Mouse (Mus musculus): ENCODE measurements around the gene Rab34. TPM values are rescaled to one million over a fixed set of nuclear protein-coding genes. Genes with fewer than 3 reads are reported as not detected.

Gene Rab34
- polyA plus RNA-seq, 1 experiment, result 88.8 TPM

DNA sequence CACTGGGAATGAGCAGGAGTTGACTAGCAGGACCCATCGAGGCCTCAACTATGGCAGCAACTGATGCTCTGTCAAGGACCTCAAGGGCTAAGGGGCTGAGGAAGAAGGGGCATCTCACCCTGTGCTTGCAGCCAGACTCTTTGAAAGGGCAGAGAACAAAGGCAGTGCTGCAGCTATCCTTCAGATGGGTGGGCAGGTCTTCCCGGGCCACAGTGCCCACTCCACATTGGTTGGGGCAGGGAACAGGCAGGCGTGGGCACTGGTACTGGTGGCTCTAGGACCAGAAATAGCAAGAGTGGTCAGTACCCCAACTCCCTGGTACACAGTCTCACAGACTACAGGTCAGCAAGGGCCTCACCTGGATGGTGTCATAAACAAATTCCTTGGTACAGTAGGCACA lies 27.6 kb upstream of the Rab34 start:
- H3K4me2 ChIP-seq (ENCODE audit: low read depth), result peak overlapping the region; percentile 95
- peaks cover 40% of the 10 kb centered on the region for H3K36me3 ChIP-seq (ENCODE audit: control insufficient read depth, insufficient read depth)
- H3K79me2 ChIP-seq (ENCODE audit: control insufficient read depth, insufficient read depth), result peaks cover 64% of the 10 kb centered on the region
- H3ac ChIP-seq (ENCODE audit: control insufficient read depth, insufficient read length), result no peak overlapping the region
- H3K4me3 ChIP-seq, result peak overlapping the region; percentile 100
- TF ChIP-seq MAX (IDR thresholded peaks at IDR 0.05; ENCODE audit: low read depth) (no peak), POLR2AphosphoS2 (IDR thresholded peaks at IDR 0.05; ENCODE audit: insufficient read length, low read depth) (peak; percentile 57), POLR2A (IDR thresholded peaks at IDR 0.05; ENCODE audit: insufficient read length, low read depth) (peak; percentile 6)
- no peaks in the 10 kb centered on the region for H3K27me3 ChIP-seq (ENCODE audit: control insufficient read depth, insufficient read depth, insufficient read length)

DNA sequence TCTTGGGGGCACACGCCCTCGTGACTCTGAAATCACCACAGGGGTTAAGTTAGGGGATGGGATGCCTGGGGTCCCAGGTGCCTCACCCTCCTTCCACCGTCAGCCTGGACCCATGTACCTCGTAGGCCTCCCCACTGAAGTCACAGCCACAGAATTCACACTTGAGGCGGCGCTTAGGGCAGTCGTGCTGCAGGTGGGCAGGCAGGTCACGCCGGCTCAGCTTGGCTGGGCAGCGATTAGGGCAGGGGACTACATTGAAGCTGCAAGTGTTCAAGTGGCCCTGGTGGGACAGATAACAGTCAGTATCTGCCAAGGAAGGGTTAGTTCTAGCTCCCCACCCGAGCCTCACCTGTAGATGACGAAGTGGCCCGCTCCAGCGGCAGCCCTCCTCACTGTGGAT lies 27.1 kb upstream of the Rab34 start:
- Histone ChIP-seq H3K79me2 (ENCODE audit: control insufficient read depth, insufficient read depth) (peaks cover 64% of the 10 kb centered on the region), H3K4me2 (ENCODE audit: low read depth) (peak overlapping the region; percentile 95), H3K4me3 (peak overlapping the region; percentile 100), H3K36me3 (ENCODE audit: control insufficient read depth, insufficient read depth) (peaks cover 40% of the 10 kb centered on the region), H3ac (ENCODE audit: control insufficient read depth, insufficient read length) (peak overlapping the region; percentile 8), H3K27me3 (ENCODE audit: control insufficient read depth, insufficient read depth, insufficient read length) (no peaks in the 10 kb centered on the region)
- TF ChIP-seq POLR2A (IDR thresholded peaks at IDR 0.05; ENCODE audit: insufficient read length, low read depth), result peak; percentile 47
- TF ChIP-seq POLR2AphosphoS2 (IDR thresholded peaks at IDR 0.05; ENCODE audit: insufficient read length, low read depth), result peak; percentile 52
- TF ChIP-seq MAX (IDR thresholded peaks at IDR 0.05; ENCODE audit: low read depth), result no peak

DNA sequence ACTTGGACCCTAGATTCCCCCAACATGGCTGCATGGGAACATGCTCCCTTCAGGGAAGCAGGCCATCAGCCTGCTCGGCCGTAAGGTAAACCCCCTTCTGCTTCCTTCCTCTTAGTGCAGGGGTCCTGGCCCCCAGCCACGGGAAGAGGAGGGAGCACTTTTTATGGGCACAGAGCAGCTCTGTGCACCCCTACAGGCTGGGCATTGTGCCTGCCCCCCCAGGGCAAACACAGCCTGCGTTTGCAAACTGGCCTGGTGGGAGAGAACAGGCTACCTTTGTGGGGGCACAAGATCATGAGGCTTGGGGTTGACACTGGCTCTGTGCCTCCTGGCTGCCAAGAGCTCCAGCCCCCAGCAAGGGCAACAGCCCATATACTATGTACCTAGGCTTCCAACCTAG lies 26.3 kb upstream of the Rab34 start:
- Histone ChIP-seq H3ac (ENCODE audit: control insufficient read depth, insufficient read length) (peak overlapping the region; percentile 8), H3K36me3 (ENCODE audit: control insufficient read depth, insufficient read depth) (peaks cover 40% of the 10 kb centered on the region), H3K27me3 (ENCODE audit: control insufficient read depth, insufficient read depth, insufficient read length) (no peaks in the 10 kb centered on the region), H3K79me2 (ENCODE audit: control insufficient read depth, insufficient read depth) (peaks cover 64% of the 10 kb centered on the region), H3K4me2 (ENCODE audit: low read depth) (peak overlapping the region; percentile 95), H3K4me3 (peak overlapping the region; percentile 100)
- TF ChIP-seq POLR2A (IDR thresholded peaks at IDR 0.05; ENCODE audit: insufficient read length, low read depth) (no peak), REST (IDR thresholded peaks at IDR 0.05; ENCODE audit: insufficient read depth, insufficient read length) (no peak), CEBPB (IDR thresholded peaks at IDR 0.05; ENCODE audit: insufficient read depth, poor library complexity, severe bottlenecking) (no peak), E2F4 (IDR thresholded peaks at IDR 0.05; ENCODE audit: insufficient read depth) (no peak), POLR2AphosphoS2 (IDR thresholded peaks at IDR 0.05; ENCODE audit: insufficient read length, low read depth) (no peak), TCF3 (IDR thresholded peaks at IDR 0.05; ENCODE audit: insufficient read length, low read depth) (no peak), MYOG (IDR thresholded peaks at IDR 0.05; ENCODE audit: control insufficient read depth in 1 of 3, insufficient read depth in 1 of 3, insufficient read length in 2 of 3, low read depth in 2 of 3) (no peak), MYOD1 (IDR thresholded peaks at IDR 0.05; ENCODE audit: control insufficient read depth in 1 of 3, insufficient read length in 2 of 3, low read depth in 2 of 3) (no peak), USF1 (IDR thresholded peaks at IDR 0.05; ENCODE audit: low read depth) (no peak), MAX (IDR thresholded peaks at IDR 0.05; ENCODE audit: low read depth) (no peak), TCF12 (IDR thresholded peaks at IDR 0.05; ENCODE audit: insufficient read depth, poor library complexity, severe bottlenecking) (no peak), SRF (IDR thresholded peaks at IDR 0.05; ENCODE audit: control insufficient read depth, insufficient read length, low read depth) (no peak)

DNA sequence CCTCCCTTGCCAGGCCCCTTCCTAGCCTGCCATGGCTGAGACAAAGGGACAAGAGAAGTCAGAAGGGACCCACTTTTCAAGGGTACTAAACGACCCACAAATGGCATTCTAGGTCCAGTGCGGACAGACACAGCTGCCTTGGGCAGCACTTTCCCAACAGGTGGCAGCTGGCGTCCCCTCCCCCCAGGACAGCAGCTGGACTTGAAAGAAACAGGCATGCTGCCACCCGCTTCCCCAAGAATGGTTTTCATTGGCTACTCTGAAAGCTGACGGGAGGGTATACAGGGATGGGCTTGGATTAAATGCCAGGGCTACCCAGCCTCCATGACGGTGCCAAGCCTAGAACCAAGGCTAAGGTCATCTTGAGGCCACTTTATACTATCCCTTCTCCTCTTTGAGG lies 25.7 kb upstream of the Rab34 start:
- H3K4me2 ChIP-seq (ENCODE audit: low read depth), result peak overlapping the region; percentile 95
- H3K36me3 ChIP-seq (ENCODE audit: control insufficient read depth, insufficient read depth), result peaks cover 39% of the 10 kb centered on the region
- peak overlapping the region; percentile 96 for H3ac ChIP-seq (ENCODE audit: control insufficient read depth, insufficient read length)
- TF ChIP-seq MYOD1 (IDR thresholded peaks at IDR 0.05; ENCODE audit: control insufficient read depth in 1 of 3, insufficient read length in 2 of 3, low read depth in 2 of 3), result peak; percentile 99 to 100 (median 100)
- TF ChIP-seq POLR2AphosphoS2 (IDR thresholded peaks at IDR 0.05; ENCODE audit: insufficient read length, low read depth), result peak; percentile 67
- TF ChIP-seq SRF (IDR thresholded peaks at IDR 0.05; ENCODE audit: control insufficient read depth, insufficient read length, low read depth), result no peak
- no peak for TF ChIP-seq USF1 (IDR thresholded peaks at IDR 0.05; ENCODE audit: low read depth)
- TF ChIP-seq CEBPB (IDR thresholded peaks at IDR 0.05; ENCODE audit: insufficient read depth, poor library complexity, severe bottlenecking), result no peak
- TF ChIP-seq TCF12 (IDR thresholded peaks at IDR 0.05; ENCODE audit: insufficient read depth, poor library complexity, severe bottlenecking), result peak; percentile 100
- peak; percentile 99 to 100 (median 100) for TF ChIP-seq MYOG (IDR thresholded peaks at IDR 0.05; ENCODE audit: control insufficient read depth in 1 of 3, insufficient read depth in 1 of 3, insufficient read length in 2 of 3, low read depth in 2 of 3)
- peak; percentile 100 for TF ChIP-seq TCF3 (IDR thresholded peaks at IDR 0.05; ENCODE audit: insufficient read length, low read depth)
- no peak for TF ChIP-seq REST (IDR thresholded peaks at IDR 0.05; ENCODE audit: insufficient read depth, insufficient read length)
- no peak for TF ChIP-seq E2F4 (IDR thresholded peaks at IDR 0.05; ENCODE audit: insufficient read depth)
- TF ChIP-seq POLR2A (IDR thresholded peaks at IDR 0.05; ENCODE audit: insufficient read length, low read depth), result peak; percentile 41
- no peak for TF ChIP-seq MAX (IDR thresholded peaks at IDR 0.05; ENCODE audit: low read depth)
- H3K4me3 ChIP-seq, result peak overlapping the region; percentile 100
- peaks cover 64% of the 10 kb centered on the region for H3K79me2 ChIP-seq (ENCODE audit: control insufficient read depth, insufficient read depth)
- no peaks in the 10 kb centered on the region for H3K27me3 ChIP-seq (ENCODE audit: control insufficient read depth, insufficient read depth, insufficient read length)

DNA sequence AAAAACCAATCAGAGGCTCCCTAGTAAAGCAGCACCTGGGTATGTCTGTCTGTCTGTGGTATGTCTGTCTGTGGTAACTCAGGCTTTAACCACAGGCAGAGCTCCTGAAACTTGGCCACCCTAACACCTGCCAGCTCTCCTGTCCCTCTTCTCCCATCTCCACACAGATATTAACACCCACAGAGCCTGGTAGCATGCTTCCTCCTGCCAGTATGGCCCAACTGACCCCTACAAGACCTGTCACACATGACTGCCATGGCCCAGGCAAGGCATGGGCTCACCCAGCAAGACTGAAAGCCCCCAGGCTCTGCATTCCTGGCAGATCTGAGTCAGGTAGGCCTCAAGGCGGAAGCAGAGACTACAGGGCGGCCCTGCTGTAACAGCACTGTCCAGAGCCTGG lies 25.2 kb upstream of the Rab34 start:
- Histone ChIP-seq H3K4me2 (ENCODE audit: low read depth) (peak overlapping the region; percentile 95), H3K4me3 (peak overlapping the region; percentile 100), H3ac (ENCODE audit: control insufficient read depth, insufficient read length) (peak overlapping the region; percentile 96), H3K27me3 (ENCODE audit: control insufficient read depth, insufficient read depth, insufficient read length) (no peaks in the 10 kb centered on the region), H3K36me3 (ENCODE audit: control insufficient read depth, insufficient read depth) (peaks cover 34% of the 10 kb centered on the region), H3K79me2 (ENCODE audit: control insufficient read depth, insufficient read depth) (peaks cover 58% of the 10 kb centered on the region)
- TF ChIP-seq MYOD1 (IDR thresholded peaks at IDR 0.05; ENCODE audit: control insufficient read depth in 1 of 3, insufficient read length in 2 of 3, low read depth in 2 of 3) (peak; percentile 85 to 92 (median 90)), E2F4 (IDR thresholded peaks at IDR 0.05; ENCODE audit: insufficient read depth) (no peak), SRF (IDR thresholded peaks at IDR 0.05; ENCODE audit: control insufficient read depth, insufficient read length, low read depth) (peak; percentile 26), TCF12 (IDR thresholded peaks at IDR 0.05; ENCODE audit: insufficient read depth, poor library complexity, severe bottlenecking) (peak; percentile 85), POLR2AphosphoS2 (IDR thresholded peaks at IDR 0.05; ENCODE audit: insufficient read length, low read depth) (peak; percentile 54), MYOG (IDR thresholded peaks at IDR 0.05; ENCODE audit: control insufficient read depth in 1 of 3, insufficient read depth in 1 of 3, insufficient read length in 2 of 3, low read depth in 2 of 3) (peak in 2 of 3 experiments; percentile 69 to 88), CEBPB (IDR thresholded peaks at IDR 0.05; ENCODE audit: insufficient read depth, poor library complexity, severe bottlenecking) (no peak), TCF3 (IDR thresholded peaks at IDR 0.05; ENCODE audit: insufficient read length, low read depth) (peak; percentile 36), MAX (IDR thresholded peaks at IDR 0.05; ENCODE audit: low read depth) (no peak)

All from myocyte (in vitro differentiated cells).